Mouse (Mus musculus): ENCODE data around the gene Psme1. TPM values are rescaled to one million over a fixed set of nuclear protein-coding genes. Genes with fewer than 3 reads are reported as not detected.

The Psme1 gene
- total RNA-seq, 2 experiments from 2014 or later = 111 to 112 TPM

GRCm38 (mm10) chr14:55596036-55596690, 18.2 kb downstream of the Psme1 start:
- intact Hi-C loops (cut with DNase I) = no loop called here
- peak; percentile 48 for DNase-seq

- DNase-seq = no peak
- intact Hi-C loops (cut with DNase I) = no loop called here
These were observed 20.8 kb downstream of the Psme1 start for GRCm38 (mm10) chr14:55598521-55599390.

GRCm38 (mm10) chr14:55603271-55603632, 25.3 kb downstream of the Psme1 start, which contains the start of gene Irf9:
Irf9 (plus strand) TSS chr14:55603571.
- intact Hi-C loops (cut with DNase I) = no loop called here
- no peak for DNase-seq

GRCm38 (mm10) chr14:55603633-55604576, 26.0 kb downstream of the Psme1 start:
- peak; percentile 85 for DNase-seq
- intact Hi-C loops (cut with DNase I) = no loop called here

DNA sequence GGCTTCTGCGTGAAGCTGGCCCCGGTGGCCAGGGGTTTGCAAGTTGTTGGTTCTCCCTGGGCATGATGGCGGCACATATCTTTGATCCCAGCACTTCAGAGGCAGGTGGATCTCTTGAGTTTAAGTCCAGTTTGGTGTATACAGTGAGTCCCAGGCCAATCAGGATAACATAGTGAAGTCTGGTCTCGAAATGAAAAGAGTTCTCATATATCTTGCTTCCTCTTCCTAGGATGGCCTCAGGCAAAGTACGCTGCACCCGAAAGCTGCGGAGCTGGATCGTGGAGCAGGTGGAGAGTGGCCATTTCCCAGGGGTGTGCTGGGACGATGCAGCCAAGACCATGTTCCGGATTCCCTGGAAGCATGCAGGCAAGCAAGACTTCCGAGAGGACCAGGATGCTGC, 26.9 kb downstream of the Psme1 start:
- no peak for DNase-seq
- intact Hi-C loops (cut with DNase I) = no loop called here

- DNase-seq = no peak
- intact Hi-C loops (cut with DNase I) = no loop called here
These were observed 28.0 kb downstream of the Psme1 start for GRCm38 (mm10) chr14:55605743-55606459.

DNA sequence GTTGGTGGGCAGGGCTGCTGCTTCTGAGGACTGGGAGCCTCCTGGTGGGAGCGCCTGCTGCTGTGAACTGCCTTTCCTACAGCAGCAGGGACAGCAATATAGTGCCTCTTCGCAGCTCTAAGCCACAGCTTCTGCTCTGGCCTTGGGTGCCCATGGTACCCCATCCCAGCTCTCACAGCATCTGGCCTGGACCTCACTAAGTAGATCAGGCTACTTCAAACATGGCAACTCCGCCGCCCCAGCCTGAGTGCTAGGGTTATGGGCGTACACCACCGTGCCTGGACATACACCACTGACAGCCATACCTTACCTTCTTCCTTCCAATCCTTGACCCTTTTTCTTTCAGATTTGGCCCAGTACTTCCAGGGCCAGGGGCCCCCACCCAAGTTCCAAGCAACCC, 30.4 kb downstream of the Psme1 start:
- no peak for DNase-seq

DNA sequence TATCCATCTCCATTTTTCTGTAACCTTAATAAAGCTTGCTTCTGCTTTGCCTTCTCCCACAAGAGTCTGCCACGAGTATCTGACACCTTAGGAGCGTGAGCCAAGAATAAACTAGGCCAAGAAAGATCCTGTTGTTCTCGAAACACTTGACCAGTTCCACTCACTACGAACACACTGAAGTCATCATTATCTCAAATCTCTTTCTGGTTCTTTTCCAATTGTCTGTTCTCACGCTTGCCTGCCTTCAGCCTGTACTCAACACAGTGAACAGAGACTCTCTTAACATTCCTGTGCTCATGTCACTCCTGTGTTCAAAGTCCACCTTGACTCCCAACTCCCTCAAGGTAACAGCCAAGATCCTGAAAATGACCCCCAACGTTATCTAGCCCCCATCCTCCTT, 35.4 kb downstream of the Psme1 start:
- intact Hi-C loops (cut with DNase I) = no loop called here
- no peak for DNase-seq

More for the DNA sequence above, 30.4 kb downstream of the Psme1 start:
- intact Hi-C loops (cut with DNase I) = no loop called here

DNA sequence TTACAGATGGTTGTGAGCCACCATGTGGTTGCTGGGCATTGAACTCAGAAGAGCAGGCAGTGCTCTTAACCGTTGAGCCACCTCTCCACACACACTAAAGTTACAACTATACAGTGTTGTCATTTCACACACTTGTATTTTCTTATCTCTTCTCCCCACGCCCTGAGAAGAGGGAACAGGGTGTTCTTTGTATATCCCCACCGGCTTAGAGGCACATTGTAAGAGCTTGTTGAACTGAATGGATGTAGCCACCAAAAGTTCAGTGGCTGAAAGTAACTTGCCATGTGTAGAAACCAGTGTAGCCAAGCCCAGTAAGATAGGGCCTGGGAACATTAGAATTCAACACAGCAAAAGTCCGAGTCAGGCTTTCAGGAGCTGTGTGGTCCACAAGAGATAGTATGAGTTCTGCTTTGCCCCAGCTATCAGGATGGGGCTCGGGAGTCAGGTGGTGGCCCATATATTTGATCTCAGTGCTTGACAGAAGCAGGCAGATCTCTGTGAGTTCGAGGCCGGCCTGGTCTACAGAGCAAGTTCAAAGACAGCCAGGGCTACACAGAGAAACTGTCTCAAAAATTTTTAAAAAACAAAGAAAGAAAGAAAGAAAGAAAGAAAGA, 36.7 kb downstream of the Psme1 start:
- intact Hi-C loops (cut with DNase I) = no loop called here
- no peak for DNase-seq

- intact Hi-C loops (cut with DNase I) = no loop called here
- DNase-seq = no peak
These were observed 38.0 kb downstream of the Psme1 start for GRCm38 (mm10) chr14:55615876-55616275.

DNA sequence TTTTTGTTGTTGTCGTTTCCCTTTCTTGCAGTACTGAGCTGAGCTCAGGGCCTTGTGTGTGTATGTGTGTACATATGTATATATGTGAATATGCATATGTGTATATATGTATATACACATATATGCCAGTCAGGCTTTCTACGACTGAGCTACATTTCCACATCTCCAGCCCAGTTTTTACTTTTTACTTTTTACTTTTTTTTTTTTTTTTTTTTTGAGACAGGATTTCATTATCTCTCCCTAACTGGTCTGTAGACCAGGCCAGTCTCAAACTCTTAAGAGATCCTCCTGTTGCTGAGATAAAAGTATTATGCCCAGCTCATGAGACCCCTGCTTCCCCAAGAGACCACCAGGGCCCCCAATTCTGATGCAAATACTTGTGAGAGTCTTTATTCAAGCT, 38.9 kb downstream of the Psme1 start:
- no peak for DNase-seq
- intact Hi-C loops (cut with DNase I) = no loop called here

DNA sequence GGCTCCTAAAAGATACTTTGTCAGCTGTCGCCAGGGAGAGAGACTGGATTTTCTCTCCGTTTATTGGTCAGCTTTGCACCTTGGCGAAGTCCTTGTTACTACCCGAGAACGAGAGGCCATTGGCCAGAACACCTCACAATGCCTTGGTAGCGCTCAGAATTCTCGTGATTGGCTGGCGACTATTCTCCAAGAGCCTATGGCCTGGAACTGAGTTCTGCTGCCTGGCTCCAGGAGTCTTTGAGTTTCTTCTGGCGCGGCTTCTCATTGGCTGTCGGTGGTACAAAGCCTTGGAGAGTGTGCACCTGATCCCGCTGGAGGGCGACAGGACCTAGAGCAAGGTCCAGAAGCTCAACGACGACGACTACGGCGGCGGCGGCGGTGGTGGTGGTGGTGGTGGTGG, 39.9 kb downstream of the Psme1 start, which contains the start of gene Rec8:
Rec8 (plus strand) TSS at position 216 of the 400 bp plus-strand sequence.
- DNase-seq = peak; percentile 45
- intact Hi-C loops (cut with DNase I) = no loop called here

DNA sequence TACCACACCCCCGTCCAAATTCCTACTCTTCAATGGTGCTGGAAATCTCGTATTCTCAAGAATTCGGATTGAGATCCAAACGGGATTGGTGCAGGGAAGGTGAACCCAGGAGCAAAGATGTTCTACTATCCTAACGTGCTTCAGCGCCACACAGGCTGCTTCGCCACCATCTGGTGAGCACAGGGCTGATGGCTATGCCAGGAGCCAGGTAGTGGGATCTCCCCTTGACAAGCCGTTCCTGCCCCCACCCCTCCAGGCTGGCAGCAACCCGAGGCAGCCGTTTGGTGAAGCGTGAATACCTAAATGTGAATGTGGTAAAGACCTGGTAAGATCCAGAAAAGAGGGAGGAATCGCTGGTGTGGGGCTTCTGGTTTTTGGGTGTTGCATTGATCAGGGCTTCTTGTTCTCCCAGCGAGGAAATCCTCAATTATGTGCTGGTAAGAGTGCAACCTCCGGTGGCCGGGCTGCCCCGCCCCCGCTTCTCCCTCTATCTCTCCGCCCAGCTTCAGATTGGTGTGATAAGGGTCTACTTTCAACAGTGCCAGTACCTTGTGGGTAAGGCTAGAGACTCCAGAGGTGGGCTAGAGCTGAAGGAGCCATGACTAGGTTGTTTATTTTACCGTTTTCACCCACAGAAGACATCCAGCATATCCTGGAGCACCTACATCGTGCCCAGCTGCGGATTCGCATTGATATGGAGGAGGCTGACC, 40.7 kb downstream of the Psme1 start:
- DNase-seq = no peak
- intact Hi-C loops (cut with DNase I) = no loop called here

DNA sequence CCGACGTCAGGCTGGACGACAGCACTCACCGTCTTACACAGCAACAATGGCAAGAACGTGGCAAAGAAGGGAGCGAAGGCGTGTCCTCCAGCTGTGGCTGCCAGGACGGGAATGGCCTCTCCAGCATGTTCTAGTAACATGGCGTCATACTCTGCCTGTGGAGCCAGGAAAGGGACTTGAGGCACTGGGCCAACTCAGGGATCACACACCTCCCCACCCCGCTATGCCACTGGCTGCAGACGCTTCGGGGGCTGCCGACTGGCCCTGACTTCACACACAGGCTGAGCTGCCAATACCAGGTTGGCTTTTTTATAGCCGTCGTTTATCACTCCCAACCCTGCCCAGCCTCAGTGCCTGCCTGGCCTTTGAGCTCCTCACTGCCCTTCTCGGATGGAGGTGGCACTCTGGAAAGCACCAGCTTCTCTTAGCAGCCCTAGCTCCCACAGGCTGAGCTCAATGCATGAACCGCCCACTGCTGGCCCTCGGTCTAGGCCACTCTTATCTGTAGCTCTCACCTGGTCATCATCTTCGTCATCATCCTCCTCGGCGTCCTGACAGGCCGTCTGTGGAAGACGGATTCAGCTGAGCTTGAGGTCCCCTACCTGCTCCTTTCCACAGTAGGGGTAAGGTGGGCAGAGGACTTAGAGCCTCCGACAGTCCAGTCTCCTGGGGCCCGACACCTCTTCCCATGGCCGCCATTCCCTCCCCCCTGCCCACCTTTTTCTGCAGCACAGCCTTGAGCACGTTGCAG, 50.3 kb downstream of the Psme1 start:
- no peak for DNase-seq
- intact Hi-C loops (cut with DNase I) = no loop called here

- intact Hi-C loops (cut with DNase I) = no loop called here
These were observed 51.4 kb downstream of the Psme1 start for GRCm38 (mm10) chr14:55629312-55629711.

More at GRCm38 (mm10) chr14:55629312-55629711, 51.4 kb downstream of the Psme1 start:
- DNase-seq = peak; percentile 29
